ENCODE assay signal across 9 mouse cellular contexts in the genomic region with DNA sequence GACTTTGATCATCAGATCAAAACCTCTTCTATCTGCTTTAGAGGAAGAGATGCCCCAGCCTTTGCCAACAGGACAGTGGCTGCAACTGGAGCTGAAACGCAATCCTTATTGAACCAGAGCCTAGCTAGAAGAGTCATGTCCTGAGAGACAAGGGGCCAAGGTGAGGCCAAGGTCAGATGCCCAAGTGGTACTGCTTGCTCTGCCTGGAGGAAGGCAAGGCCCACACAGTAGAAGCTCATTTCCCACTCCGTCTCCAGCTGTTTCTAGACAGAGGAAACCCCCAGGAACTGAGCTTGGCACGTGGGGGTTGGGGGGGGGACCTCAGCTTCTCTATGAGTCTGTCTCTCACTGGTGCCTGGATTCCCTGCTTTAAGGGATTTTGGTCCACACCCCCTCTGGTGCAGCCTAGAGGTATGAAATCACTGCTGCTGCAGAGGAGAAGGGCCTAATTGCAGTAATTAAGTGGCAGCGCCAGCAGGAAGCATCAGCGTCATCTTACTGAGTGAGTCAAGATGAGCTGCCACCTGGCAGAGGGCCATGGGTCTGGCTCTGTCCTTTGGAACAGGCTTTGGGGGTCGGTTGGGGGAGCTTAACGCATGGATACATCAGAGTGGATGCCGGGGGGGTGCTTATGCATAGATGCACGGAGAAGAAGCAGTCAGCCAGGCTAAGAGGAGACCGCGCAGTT.
DNase-seq lines count a peak whose midpoint lies in the region; ATAC-seq and TF ChIP-seq lines count a peak whose summit lies in the region.
"Had no signal": no experiment of that assay in that cellular context is flagged by ENCODE, and none has a peak within 500 bp of the region (broad histone marks: within the 10 kb centered on the region; RNA-seq: fewer than 3 reads in every experiment).

No protein-coding gene starts in this region.

- no peak for TF ChIP-seq POLR2A in small intestine, adult 2 months (IDR thresholded peaks at IDR 0.05; ENCODE audit: low read depth, low read length)
- TF ChIP-seq POLR2A in kidney, adult 2 months (IDR thresholded peaks at IDR 0.05; ENCODE audit: low read depth, low read length) = no peak

- ATAC-seq in cerebellum, adult (ENCODE audit: insufficient number of reproducible peaks, low FRiP score, low TSS enrichment) = no peak
- no peak for ATAC-seq in midbrain, embryonic 11.5 days (ENCODE audit: low FRiP score)
- peak; percentile 14; the same call in 1 of the 2 replicates for ATAC-seq in hindbrain, embryonic 15.5 days (ENCODE audit: low FRiP score, low read depth)
- ATAC-seq in liver, embryonic 11.5 days (replicated peaks; ENCODE audit: low FRiP score) = no peak

- H3K4me1 ChIP-seq in midbrain, embryonic 10.5 days = peaks cover 61% of the 10 kb centered on the region
- H3K4me1 ChIP-seq in midbrain, embryonic 11.5 days (ENCODE audit: control insufficient read depth, insufficient read depth, low read length) = peaks cover 35% of the 10 kb centered on the region
- peaks cover 78% of the 10 kb centered on the region for H3K4me1 ChIP-seq in hindbrain, embryonic 15.5 days (replicated peaks)
- peaks cover 22% of the 10 kb centered on the region for H3K4me1 ChIP-seq in small intestine, adult 2 months (ENCODE audit: control insufficient read depth, insufficient read depth, insufficient read length, low read length)
- peaks cover 17% of the 10 kb centered on the region for H3K4me1 ChIP-seq in liver, embryonic 11.5 days (replicated peaks; ENCODE audit: control insufficient read depth, insufficient read depth, low read length)
- 0 out of 2 replicates have a peak, but pooled peaks cover 4% of the 10 kb centered on the region for H3K4me1 ChIP-seq in kidney, adult 2 months (ENCODE audit: control insufficient read depth, insufficient read depth, low read length)

- peak; percentile 84 to 86 for DNase-seq in cerebellum, postnatal 10 days
- DNase-seq in midbrain, embryonic 10.5 days (ENCODE audit: low spot score) = no peak
- DNase-seq in midbrain, embryonic 11.5 days (ENCODE audit: low spot score, missing footprints) = no peak
- DNase-seq in liver, embryonic 11.5 days (ENCODE audit: low spot score) = no peak
- no peak for DNase-seq in kidney, adult 2 months
- DNase-seq: cerebellum, adult 11-12 months had no signal

- no peaks in the 10 kb centered on the region for H3K9me3 ChIP-seq in midbrain, embryonic 10.5 days (replicated peaks)
- no peaks in the 10 kb centered on the region for H3K9me3 ChIP-seq in midbrain, embryonic 11.5 days (ENCODE audit: control insufficient read depth, low read length)
- no peaks in the 10 kb centered on the region for H3K9me3 ChIP-seq in hindbrain, embryonic 15.5 days
- H3K9me3 ChIP-seq in liver, embryonic 11.5 days (ENCODE audit: control insufficient read depth, low read length) = no peaks in the 10 kb centered on the region

- 76% methylated on average over 11 of the region's 11 CpGs for WGBS in midbrain, embryonic 10.5 days
- 74% methylated on average over 11 of the region's 11 CpGs for WGBS in midbrain, embryonic 11.5 days
- 33% methylated on average over 11 of the region's 11 CpGs for WGBS in hindbrain, embryonic 15.5 days
- 57% methylated on average over 11 of the region's 11 CpGs for WGBS in small intestine, adult 2 months
- WGBS in liver, embryonic 11.5 days = 71% methylated on average over 11 of the region's 11 CpGs
- 54% methylated on average over 11 of the region's 11 CpGs for WGBS in kidney, adult 2 months

- 0 out of 2 replicates have a peak, but pooled peaks cover 4% of the 10 kb centered on the region for H3K27me3 ChIP-seq in midbrain, embryonic 10.5 days (ENCODE audit: low read depth, poor library complexity, severe bottlenecking)
- H3K27me3 ChIP-seq in midbrain, embryonic 11.5 days (ENCODE audit: control insufficient read depth, insufficient read depth, low read length) = no peaks in the 10 kb centered on the region
- H3K27me3 ChIP-seq in hindbrain, embryonic 15.5 days = no peaks in the 10 kb centered on the region
- H3K27me3 ChIP-seq in small intestine, adult 2 months (ENCODE audit: control insufficient read depth, insufficient read depth, low read length) = no peaks in the 10 kb centered on the region
- peaks cover 4% of the 10 kb centered on the region; the same call in 1 of the 2 replicates for H3K27me3 ChIP-seq in liver, embryonic 11.5 days (replicated peaks; ENCODE audit: control insufficient read depth, insufficient read depth, low read length)
- no peaks in the 10 kb centered on the region for H3K27me3 ChIP-seq in kidney, adult 2 months (replicated peaks; ENCODE audit: control insufficient read depth, insufficient read depth, low read length)

- H3K36me3 ChIP-seq in midbrain, embryonic 10.5 days = peaks cover 19% of the 10 kb centered on the region
- H3K36me3 ChIP-seq in midbrain, embryonic 11.5 days (ENCODE audit: control insufficient read depth, insufficient read depth, low read length) = no peaks in the 10 kb centered on the region
- H3K36me3 ChIP-seq in hindbrain, embryonic 15.5 days = no peaks in the 10 kb centered on the region
- H3K36me3 ChIP-seq in small intestine, adult 2 months (ENCODE audit: control insufficient read depth, insufficient read depth, low read length) = peaks cover 68% of the 10 kb centered on the region
- no peaks in the 10 kb centered on the region for H3K36me3 ChIP-seq in liver, embryonic 11.5 days (ENCODE audit: control insufficient read depth, insufficient read depth, low read length)
- H3K36me3 ChIP-seq in kidney, adult 2 months (ENCODE audit: control insufficient read depth, insufficient read depth, low read length) = no peaks in the 10 kb centered on the region

- peak overlapping the region; percentile 33 for H3K27ac ChIP-seq in midbrain, embryonic 10.5 days (replicated peaks)
- no peak overlapping the region for H3K27ac ChIP-seq in midbrain, embryonic 11.5 days (ENCODE audit: low read depth, low read length)
- peak overlapping the region; percentile 91 for H3K27ac ChIP-seq in hindbrain, embryonic 15.5 days (replicated peaks)
- peak overlapping the region; percentile 23; the same call in 1 of the 2 replicates for H3K27ac ChIP-seq in small intestine, adult 2 months (ENCODE audit: insufficient read depth, low read depth, low read length)
- no peak overlapping the region for H3K27ac ChIP-seq in liver, embryonic 11.5 days (ENCODE audit: low read depth, low read length)
- H3K27ac ChIP-seq in kidney, adult 2 months (ENCODE audit: insufficient read depth, low read depth, low read length) = no peak overlapping the region

- TF ChIP-seq CTCF in small intestine, adult 2 months (IDR thresholded peaks at IDR 0.05; ENCODE audit: extremely low read depth, insufficient read length, insufficient replicate concordance, low read depth, low read length) = 0 out of 2 replicates have a peak, but pooled peaks have one; percentile 4
- TF ChIP-seq CTCF in kidney, adult 2 months (conservative IDR thresholded peaks at IDR 0.05; ENCODE audit: insufficient read depth, insufficient read length, low read depth, low read length) = no peak

- H3K4me3 ChIP-seq in midbrain, embryonic 10.5 days = no peak overlapping the region
- no peak overlapping the region for H3K4me3 ChIP-seq in midbrain, embryonic 11.5 days (ENCODE audit: low read depth, low read length)
- no peak overlapping the region for H3K4me3 ChIP-seq in hindbrain, embryonic 15.5 days
- no peak overlapping the region for H3K4me3 ChIP-seq in small intestine, adult 2 months (ENCODE audit: low read depth, low read length)
- H3K4me3 ChIP-seq in liver, embryonic 11.5 days (ENCODE audit: low read depth, low read length) = no peak overlapping the region
- no peak overlapping the region for H3K4me3 ChIP-seq in kidney, adult 2 months (ENCODE audit: insufficient read depth, low read depth, low read length)

- no peak overlapping the region for H3K9ac ChIP-seq in midbrain, embryonic 11.5 days (ENCODE audit: low read length)
- no peak overlapping the region; the same call in 1 of the 2 replicates for H3K9ac ChIP-seq in hindbrain, embryonic 15.5 days
- no peak overlapping the region for H3K9ac ChIP-seq in liver, embryonic 11.5 days (ENCODE audit: low read depth, low read length)

- no peak overlapping the region for H3K4me2 ChIP-seq in midbrain, embryonic 11.5 days
- H3K4me2 ChIP-seq in hindbrain, embryonic 15.5 days = no peak overlapping the region
- no peak overlapping the region for H3K4me2 ChIP-seq in liver, embryonic 11.5 days

Comparison
In these comparisons a context has a peak if more than half of its experiments do, and no peak if none do; other contexts are left out.
1. H3K27ac ChIP-seq: peak in midbrain, embryonic 10.5 days (single experiment), hindbrain, embryonic 15.5 days (single experiment) and small intestine, adult 2 months (single experiment); none in midbrain, embryonic 11.5 days (single experiment), liver, embryonic 11.5 days (single experiment) and kidney, adult 2 months (single experiment).
2. DNase-seq: peak in cerebellum, postnatal 10 days (2 of 2); none in midbrain, embryonic 10.5 days (single experiment), midbrain, embryonic 11.5 days (single experiment), liver, embryonic 11.5 days (single experiment) and kidney, adult 2 months (single experiment).